Mouse (Mus musculus): Measurements from ENCODE around the gene P2ry6.

DNA sequence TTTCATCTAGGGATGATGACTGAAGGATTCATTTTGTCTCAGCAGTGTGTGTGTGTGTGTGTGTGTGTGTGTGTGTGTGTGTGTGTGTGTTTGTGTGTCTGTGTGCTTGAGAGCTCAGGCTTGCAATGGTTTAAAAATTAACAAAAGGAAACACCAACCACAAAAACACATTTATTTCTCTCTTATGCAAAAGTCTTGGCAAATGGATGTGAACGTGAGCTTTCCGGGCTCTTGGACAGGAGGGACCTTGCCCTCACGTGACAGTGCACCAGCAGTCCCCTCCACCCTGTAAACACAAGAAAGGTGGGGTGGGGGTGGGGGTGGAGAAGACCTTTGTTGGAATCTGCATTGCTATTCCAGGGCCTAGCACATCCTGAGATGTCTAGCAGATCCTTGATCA is 37.0 kb downstream of the P2ry6 start:
- TF ChIP-seq MAFK (IDR thresholded peaks at IDR 0.05; ENCODE audit: insufficient read depth, low read depth, low read length) (no peak), ZC3H11A (IDR thresholded peaks at IDR 0.05; ENCODE audit: borderline replicate concordance, low read depth, low read length) (no peak)

Measured in ES-E14 (cell line).